Mouse (Mus musculus) natural killer cell, adult 2 months (primary cell): ENCODE data around the gene Ica1.

ENCODE experiments used
- DNase-seq, 2 experiments: peaks; one replicate each; pipeline ENCODE4 v3.0.0; 2022; ENCODE audit warnings: low spot score in 2 of 2

Ica1 gene

GRCm38 (mm10) chr6:8690441-8690840 lies 87.8 kb downstream of the Ica1 start:
- DNase-seq = no peak

- peak in 1 of 2 experiments; percentile 49 for DNase-seq
These were observed 91.4 kb downstream of the Ica1 start for GRCm38 (mm10) chr6:8686678-8687580.

- DNase-seq = no peak
These were observed 94.9 kb downstream of the Ica1 start for GRCm38 (mm10) chr6:8683379-8683778.

GRCm38 (mm10) chr6:8680931-8681330 lies 97.4 kb downstream of the Ica1 start:
- DNase-seq = no peak

GRCm38 (mm10) chr6:8673013-8673412 lies 105.3 kb downstream of the Ica1 start:
- no peak for DNase-seq

GRCm38 (mm10) chr6:8669343-8669742 lies 108.9 kb downstream of the Ica1 start:
- no peak for DNase-seq

GRCm38 (mm10) chr6:8668013-8668811 lies 110.1 kb downstream of the Ica1 start:
- no peak for DNase-seq

- DNase-seq = no peak
These were observed 112.5 kb downstream of the Ica1 start for GRCm38 (mm10) chr6:8665786-8666185.

- no peak for DNase-seq
These were observed 113.3 kb downstream of the Ica1 start for GRCm38 (mm10) chr6:8664956-8665355.

GRCm38 (mm10) chr6:8663092-8663740 lies 115.1 kb downstream of the Ica1 start:
- DNase-seq = no peak

- DNase-seq = no peak
These were observed 116.9 kb downstream of the Ica1 start for GRCm38 (mm10) chr6:8661404-8661803.

GRCm38 (mm10) chr6:8660076-8660475 lies 118.2 kb downstream of the Ica1 start:
- DNase-seq = no peak

- no peak for DNase-seq
These were observed 118.9 kb downstream of the Ica1 start for GRCm38 (mm10) chr6:8659194-8659959.

- DNase-seq = no peak
These were observed 119.9 kb downstream of the Ica1 start for GRCm38 (mm10) chr6:8658431-8658830.

GRCm38 (mm10) chr6:8657459-8657858 lies 120.8 kb downstream of the Ica1 start:
- no peak for DNase-seq

- DNase-seq = no peak
These were observed 122.8 kb downstream of the Ica1 start for GRCm38 (mm10) chr6:8655454-8655853.

GRCm38 (mm10) chr6:8650413-8650812 lies 127.9 kb downstream of the Ica1 start:
- no peak for DNase-seq

GRCm38 (mm10) chr6:8649295-8649865 lies 128.9 kb downstream of the Ica1 start:
- peak in 1 of 2 experiments; percentile 31 for DNase-seq

GRCm38 (mm10) chr6:8648185-8648901 lies 129.9 kb downstream of the Ica1 start:
- DNase-seq = peak; percentile 79 to 91

GRCm38 (mm10) chr6:8647513-8648184 lies 130.6 kb downstream of the Ica1 start:
- no peak for DNase-seq
